Mouse (Mus musculus) midbrain, embryonic 11.5 days (tissue): ENCODE data around the gene Adam33. TPM values are rescaled to one million over a fixed set of nuclear protein-coding genes. Genes with fewer than 3 reads are reported as not detected.

ENCODE experiments used
- ATAC-seq: fragments of 200-750 bp; cut with Nextera tagmentation; 2 replicates; pipeline ENCODE4 v1.8.0; 2017; ENCODE audit warnings: moderate TSS enrichment, moderate library complexity; ENCODE audit not compliant: low FRiP score
- DNase-seq: peaks from one replicate; pipeline ENCODE4 v3.0.0; 2015; ENCODE audit warnings: low spot score; ENCODE audit errors: missing footprints
- H3K27ac ChIP-seq: fragments of 300-500 bp; sonication (generic); 2 replicates; pipeline ENCODE4 v1.5.1; 2014; ENCODE audit warnings: low read depth, low read length
- H3K27me3 ChIP-seq: fragments of 300-500 bp; sonication (generic); 2 replicates; pipeline ENCODE4 v1.6.1; 2014; ENCODE audit warnings: mild to moderate bottlenecking, low read length, moderate library complexity, mixed read lengths; ENCODE audit not compliant: control insufficient read depth, insufficient read depth
- H3K36me3 ChIP-seq: fragments of 300-500 bp; sonication (generic); 2 replicates; pipeline ENCODE4 v1.6.1; 2014; ENCODE audit warnings: mild to moderate bottlenecking, low read length, moderate library complexity, mixed read lengths; ENCODE audit not compliant: control insufficient read depth, insufficient read depth
- H3K4me1 ChIP-seq: fragments of 300-500 bp; sonication (generic); 2 replicates; pipeline ENCODE4 v1.6.1; 2014; ENCODE audit warnings: low read length; ENCODE audit not compliant: control insufficient read depth, insufficient read depth
- H3K4me2 ChIP-seq: fragments of 300-500 bp; sonication (generic); 2 replicates; pipeline ENCODE4 v1.6.1; 2014; ENCODE audit warnings: mild to moderate bottlenecking, moderate library complexity
- H3K4me3 ChIP-seq: fragments of 300-500 bp; sonication (generic); 2 replicates; pipeline ENCODE4 v1.5.1; 2014; ENCODE audit warnings: low read depth, low read length
- H3K9ac ChIP-seq: fragments of 300-500 bp; sonication (generic); 2 replicates; pipeline ENCODE4 v1.6.1; 2014; ENCODE audit warnings: low read length
- H3K9me3 ChIP-seq: fragments of 300-500 bp; sonication (generic); 2 replicates; pipeline ENCODE4 v1.6.1; 2016; ENCODE audit warnings: low read length; ENCODE audit not compliant: control insufficient read depth
- WGBS: fragments of 180-500 bp; shearing (Covaris S2); extraction: QIAGEN DNeasy Blood & Tissue Kit; methylation state at CpG from one replicate; pipeline ENCODE4 v1.1.7; 2014; 5-methylcytosine and 5-hydroxymethylcytosine counted together
- microRNA-seq: library from miRNA; unstranded; fragments of <30 nt; microRNA quantifications from one replicate; pipeline ENCODE4, GENCODE M21; 2017
- polyA plus RNA-seq: library from polyadenylated mRNA; unstranded; fragments of >200 nt; fragmentation: Nextera tagmentation; extraction: Ambion mirVana; gene quantifications from 2 replicates; pipeline ENCODE4 v1.2.1, GENCODE M21; 2014

Gene Adam33
- polyA plus RNA-seq, 1 experiment from 2014 or later = 0.64 TPM

- WGBS = 82% methylated on average over 3 of the region's 3 CpGs
- no peak overlapping the region for H3K27ac ChIP-seq
- no peak overlapping the region for H3K4me3 ChIP-seq
- H3K36me3 ChIP-seq = no peaks in the 10 kb centered on the region
- H3K4me1 ChIP-seq = no peaks in the 10 kb centered on the region
- no peaks in the 10 kb centered on the region for H3K9me3 ChIP-seq
- DNase-seq (no peak), ATAC-seq (no peak)
- no peak overlapping the region for H3K9ac ChIP-seq
- no peaks in the 10 kb centered on the region for H3K27me3 ChIP-seq
- H3K4me2 ChIP-seq = no peak overlapping the region
These were observed 36.7 kb downstream of the Adam33 start for GRCm38 (mm10) chr2:131026941-131027340.

GRCm38 (mm10) chr2:131025230-131025629 lies 38.4 kb downstream of the Adam33 start:
- no peaks in the 10 kb centered on the region for H3K9me3 ChIP-seq
- no peaks in the 10 kb centered on the region for H3K36me3 ChIP-seq
- 90% methylated on average over 2 of the region's 2 CpGs for WGBS
- H3K4me1 ChIP-seq = no peaks in the 10 kb centered on the region
- H3K4me2 ChIP-seq = no peak overlapping the region
- H3K27me3 ChIP-seq = no peaks in the 10 kb centered on the region
- H3K27ac ChIP-seq = no peak overlapping the region
- no peak for ATAC-seq
- no peak for DNase-seq
- H3K9ac ChIP-seq = no peak overlapping the region
- no peak overlapping the region for H3K4me3 ChIP-seq

GRCm38 (mm10) chr2:131010566-131010965 lies 53.0 kb downstream of the Adam33 start:
- Histone ChIP-seq H3K27me3 (no peaks in the 10 kb centered on the region), H3K4me1 (no peaks in the 10 kb centered on the region), H3K4me3 (no peak overlapping the region), H3K27ac (no peak overlapping the region), H3K36me3 (no peaks in the 10 kb centered on the region), H3K9me3 (no peaks in the 10 kb centered on the region), H3K9ac (no peak overlapping the region), H3K4me2 (no peak overlapping the region)
- WGBS = 96% methylated on average over 1 of the region's 1 CpGs
- ATAC-seq (no peak), DNase-seq (no peak)

GRCm38 (mm10) chr2:131009123-131009522 lies 54.5 kb downstream of the Adam33 start:
- Histone ChIP-seq H3K4me2 (no peak overlapping the region), H3K27ac (no peak overlapping the region), H3K4me3 (no peak overlapping the region), H3K9ac (no peak overlapping the region), H3K4me1 (no peaks in the 10 kb centered on the region), H3K9me3 (no peaks in the 10 kb centered on the region), H3K27me3 (no peaks in the 10 kb centered on the region), H3K36me3 (no peaks in the 10 kb centered on the region)
- DNase-seq (no peak), ATAC-seq (no peak)
- 85% methylated on average over 2 of the region's 2 CpGs for WGBS

Small RNA genes lying within 50 kb of the gene (microRNA-seq; reads per million reads assigned to microRNA genes)
- gene Mir6973b = not detected

Other genes starting within 250 kb of the Adam33 start
- gene 4930402H24Rik, start 157.4 kb downstream of the Adam33 start, polyA plus RNA-seq = 49.6 and 54.8 TPM in 2 replicates
- 9.2 and 9.9 TPM in 2 replicates for gene Atrn, start 157.3 kb downstream of the Adam33 start, polyA plus RNA-seq
- gene Gfra4, start 20.7 kb downstream of the Adam33 start, polyA plus RNA-seq = 2.1 and 3.0 TPM in 2 replicates
- gene Siglec1, start 23.0 kb upstream of the Adam33 start, polyA plus RNA-seq = 0.10 TPM in 2 replicates
- 2.9 and 3.3 TPM in 2 replicates for gene Hspa12b, start 63.5 kb upstream of the Adam33 start, polyA plus RNA-seq
- not detected in 2 replicates for gene Gm11037, start 69.7 kb upstream of the Adam33 start, polyA plus RNA-seq
- 112 and 122 TPM in 2 replicates for gene 1700037H04Rik, start 96.3 kb upstream of the Adam33 start, polyA plus RNA-seq
- 8.7 and 9.5 TPM in 2 replicates for gene Cenpb, start 116.3 kb upstream of the Adam33 start, polyA plus RNA-seq
- 122 and 130 TPM in 2 replicates for gene Cdc25b, start 123.1 kb upstream of the Adam33 start, polyA plus RNA-seq
- 6.3 and 7.1 TPM in 2 replicates for gene Spef1, start 123.5 kb upstream of the Adam33 start, polyA plus RNA-seq
- gene Ap5s1, start 143.3 kb upstream of the Adam33 start, polyA plus RNA-seq = 26.6 and 29.4 TPM in 2 replicates
- gene Mavs, start 170.2 kb upstream of the Adam33 start, polyA plus RNA-seq = 11.0 and 13.3 TPM in 2 replicates
- 61.1 and 70.3 TPM in 2 replicates for gene Pank2, start 198.7 kb upstream of the Adam33 start, polyA plus RNA-seq